Mouse (Mus musculus): ENCODE data around the gene Mapk13. TPM values are rescaled to one million over a fixed set of nuclear protein-coding genes. Genes with fewer than 3 reads are reported as not detected.

Gene Mapk13
- not detected for polyA plus RNA-seq (2017; shearing (Covaris generic))

GRCm38 (mm10) chr17:28769121-28769874 lies at the start of gene Mapk13:
Mapk13 (plus strand) TSS chr17:28769297.

GRCm38 (mm10) chr17:28725783-28726182 lies 43.3 kb upstream of the Mapk13 start, which contains the start of gene AC170998.1:
AC170998.1 (plus strand) TSS chr17:28726083.

GRCm38 (mm10) chr17:28800671-28801412 lies 31.7 kb downstream of the Mapk13 start, which contains the start of gene Brpf3:
Brpf3 (plus strand) TSS chr17:28801090.

Other genes with a start within 250 kb of the Mapk13 start
- not detected for gene Armc12, start 238.5 kb upstream of the Mapk13 start, polyA plus RNA-seq (2017; shearing (Covaris generic))
- not detected for gene Clpsl2, start 219.9 kb upstream of the Mapk13 start, polyA plus RNA-seq (2017; shearing (Covaris generic))
- not detected for gene Clps, start 208.5 kb upstream of the Mapk13 start, polyA plus RNA-seq (2017; shearing (Covaris generic))
- not detected for gene Lhfpl5, start 193.7 kb upstream of the Mapk13 start, polyA plus RNA-seq (2017; shearing (Covaris generic))
- gene Srpk1, start 146.6 kb upstream of the Mapk13 start, polyA plus RNA-seq (2017; shearing (Covaris generic)), result 265 TPM
- gene Slc26a8, start 79.1 kb upstream of the Mapk13 start, polyA plus RNA-seq (2017; shearing (Covaris generic)), result 0.54 TPM
- gene Mapk14, start 78.0 kb upstream of the Mapk13 start, polyA plus RNA-seq (2017; shearing (Covaris generic)), result 107 TPM
- 8.5 TPM for gene AC170998.1, start 43.2 kb upstream of the Mapk13 start, polyA plus RNA-seq (2017; shearing (Covaris generic))
- gene Brpf3, start 31.8 kb downstream of the Mapk13 start, polyA plus RNA-seq (2017; shearing (Covaris generic)), result 15.1 TPM
- not detected for gene Pnpla1, start 89.1 kb downstream of the Mapk13 start, polyA plus RNA-seq (2017; shearing (Covaris generic))
- 0.16 TPM for gene 4930539E08Rik, start 146.0 kb downstream of the Mapk13 start, polyA plus RNA-seq (2017; shearing (Covaris generic))
- gene Pxt1, start 174.5 kb downstream of the Mapk13 start, polyA plus RNA-seq (2017; shearing (Covaris generic)), result not detected
- gene Kctd20, start 182.7 kb downstream of the Mapk13 start, polyA plus RNA-seq (2017; shearing (Covaris generic)), result 61.7 TPM
- 310 TPM for gene Stk38, start 238.7 kb downstream of the Mapk13 start, polyA plus RNA-seq (2017; shearing (Covaris generic))